Mouse (Mus musculus): Measurements from ENCODE around the gene Hcfc1r1. TPM values are rescaled to one million over a fixed set of nuclear protein-coding genes. Genes with fewer than 3 reads are reported as not detected.

Hcfc1r1 gene
- polyA plus RNA-seq, 1 experiment from 2014 or later: 102 TPM

DNA sequence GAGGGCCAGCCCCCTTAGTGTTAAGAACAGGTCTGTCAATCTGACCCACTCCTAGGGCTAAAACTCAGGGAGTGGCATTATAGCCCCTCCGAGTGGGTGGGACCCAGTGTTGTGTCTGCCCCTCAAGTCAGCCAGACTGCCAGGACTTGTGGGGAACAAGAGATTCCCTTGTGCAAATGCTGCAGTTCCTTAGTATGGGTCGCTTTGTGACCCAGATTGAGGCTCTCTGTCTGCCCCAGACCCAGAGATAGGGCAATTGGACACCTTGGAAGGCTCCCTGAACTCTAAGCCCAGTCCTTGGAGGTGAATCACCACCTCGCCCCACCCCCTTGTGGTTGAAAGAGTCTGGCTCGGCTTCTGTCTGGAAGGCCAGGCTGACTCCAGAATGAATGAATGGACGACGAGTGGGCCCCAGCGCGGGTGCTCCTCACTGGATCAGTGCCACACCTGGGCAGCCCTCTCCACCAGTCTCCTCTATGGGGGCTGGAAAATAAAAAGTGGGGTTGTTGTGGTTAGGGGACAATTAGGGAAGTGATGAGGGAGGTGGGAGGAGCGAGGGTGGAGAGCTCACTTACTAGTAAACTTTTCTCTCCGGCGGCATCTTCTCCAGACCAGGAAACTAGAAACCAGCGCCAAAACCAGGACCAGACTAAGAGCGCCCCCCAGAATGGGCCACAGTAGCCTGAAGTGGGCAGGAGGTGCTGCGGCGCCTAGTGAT is 2.3 kb downstream of the Hcfc1r1 start:
- WGBS: 9% methylated on average over 15 of the region's 15 CpGs
- peaks cover under 1% of the 10 kb centered on the region; the same call in 1 of the 2 replicates for H3K36me3 ChIP-seq
- ATAC-seq (ENCODE audit: insufficient number of reproducible peaks, low FRiP score, low TSS enrichment, low read depth): no peak
- H3K4me3 ChIP-seq (replicated peaks): peak overlapping the region; percentile 73
- peak overlapping the region; percentile 76 for H3K27ac ChIP-seq (replicated peaks)
- no peaks in the 10 kb centered on the region for H3K9me3 ChIP-seq (replicated peaks)
- no peak overlapping the region for H3K9ac ChIP-seq
- H3K27me3 ChIP-seq: peaks cover 26% of the 10 kb centered on the region
- H3K4me2 ChIP-seq (replicated peaks): peak overlapping the region; percentile 97
- H3K4me1 ChIP-seq: peaks cover 47% of the 10 kb centered on the region

DNA sequence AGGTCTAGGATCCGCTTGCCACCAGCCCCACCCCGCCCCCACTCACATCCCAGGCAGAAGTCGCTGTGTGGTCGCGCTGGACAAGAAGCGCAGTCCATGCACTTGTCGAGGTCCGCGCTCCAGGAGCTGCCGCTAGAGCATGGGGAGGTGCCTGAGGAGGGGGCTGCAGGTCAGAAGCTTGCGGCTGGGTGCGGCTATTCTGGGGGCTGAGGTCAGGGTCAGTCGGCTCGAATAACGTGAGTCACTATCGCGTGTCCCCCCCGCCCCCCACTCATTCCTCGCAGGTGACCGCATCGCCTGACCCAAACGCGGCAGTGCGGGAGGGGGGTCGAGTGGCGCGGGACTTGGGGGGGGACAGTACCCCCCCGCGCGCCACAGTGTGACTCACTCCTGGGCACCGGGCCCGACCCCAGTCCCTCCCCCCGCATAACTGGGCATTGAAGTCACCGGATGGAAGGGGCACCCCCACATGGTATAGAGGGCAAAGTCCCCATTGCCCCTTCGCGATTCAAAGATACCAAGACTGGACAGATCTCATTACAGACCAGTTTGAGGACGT is 3.2 kb downstream of the Hcfc1r1 start:
- no peak for ATAC-seq (ENCODE audit: insufficient number of reproducible peaks, low FRiP score, low TSS enrichment, low read depth)
- peak overlapping the region; percentile 97 for H3K4me2 ChIP-seq (replicated peaks)
- peak overlapping the region; percentile 73 for H3K4me3 ChIP-seq (replicated peaks)
- no peaks in the 10 kb centered on the region for H3K36me3 ChIP-seq
- H3K27me3 ChIP-seq: peaks cover 34% of the 10 kb centered on the region
- peak overlapping the region; percentile 51 for H3K27ac ChIP-seq (replicated peaks)
- peak overlapping the region; percentile 29; the same call in 1 of the 2 replicates for H3K9ac ChIP-seq
- under 1% methylated on average over 37 of the region's 37 CpGs for WGBS
- H3K4me1 ChIP-seq: peaks cover 47% of the 10 kb centered on the region
- H3K9me3 ChIP-seq (replicated peaks): no peaks in the 10 kb centered on the region

GRCm38 (mm10) chr17:23677236-23677679 is 3.9 kb downstream of the Hcfc1r1 start, which contains the start of gene Tnfrsf12a:
Tnfrsf12a (minus strand) TSS chr17:23677468.
- peak; percentile 68 for ATAC-seq (ENCODE audit: insufficient number of reproducible peaks, low FRiP score, low TSS enrichment, low read depth)
- Histone ChIP-seq H3K27ac (replicated peaks) (peak within 1 kb of the TSS; percentile 75), H3K9me3 (replicated peaks) (no peaks in the 10 kb centered on the region), H3K9ac (peak within 1 kb of the TSS; percentile 29; the same call in 1 of the 2 replicates), H3K4me2 (replicated peaks) (peak within 1 kb of the TSS; percentile 97), H3K4me3 (replicated peaks) (peak within 1 kb of the TSS; percentile 73), H3K36me3 (no peaks in the 10 kb centered on the region), H3K4me1 (peaks cover 47% of the 10 kb centered on the region), H3K27me3 (peaks cover 41% of the 10 kb centered on the region)
- WGBS: under 1% methylated on average over 34 of the region's 34 CpGs

GRCm38 (mm10) chr17:23679127-23679835 is 5.9 kb downstream of the Hcfc1r1 start, which contains the start of gene Cldn6:
Cldn6 (plus strand) TSS chr17:23679249.
- H3K27me3 ChIP-seq: peaks cover 61% of the 10 kb centered on the region
- H3K4me1 ChIP-seq: peaks cover 46% of the 10 kb centered on the region
- no peaks in the 10 kb centered on the region for H3K36me3 ChIP-seq
- no peaks in the 10 kb centered on the region for H3K9me3 ChIP-seq (replicated peaks)
- H3K9ac ChIP-seq: no peak within 1 kb of the TSS; the same call in 1 of the 2 replicates
- H3K27ac ChIP-seq (replicated peaks): no peak within 1 kb of the TSS
- H3K4me2 ChIP-seq (replicated peaks): peak within 1 kb of the TSS; percentile 44
- ATAC-seq (ENCODE audit: insufficient number of reproducible peaks, low FRiP score, low TSS enrichment, low read depth): no peak
- WGBS: 2% methylated on average over 38 of the region's 38 CpGs
- peak within 1 kb of the TSS; percentile 28 for H3K4me3 ChIP-seq (replicated peaks)

DNA sequence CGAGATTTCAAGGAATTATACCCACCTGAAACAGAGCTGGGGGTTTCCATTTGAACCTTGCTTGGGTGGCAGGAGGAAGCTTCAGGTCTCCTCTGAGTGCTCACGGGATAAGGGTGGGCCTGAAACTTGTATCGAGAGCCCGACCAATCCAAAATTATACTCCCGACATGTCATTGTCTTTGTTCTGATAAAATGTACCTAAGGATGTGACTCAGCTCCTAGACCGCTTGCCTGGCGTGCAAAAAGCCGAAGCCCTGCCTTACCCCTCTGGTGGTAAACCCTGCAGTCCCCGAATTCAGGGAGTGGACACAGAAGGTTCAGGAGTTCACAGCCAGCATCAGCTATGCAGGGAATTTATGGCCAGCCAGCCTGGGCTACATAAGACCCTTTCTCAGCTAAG is 6.9 kb downstream of the Hcfc1r1 start:
- ATAC-seq (ENCODE audit: insufficient number of reproducible peaks, low FRiP score, low TSS enrichment, low read depth): no peak
- WGBS: 73% methylated on average over 9 of the region's 9 CpGs
- no peak overlapping the region for H3K4me3 ChIP-seq (replicated peaks)

DNA sequence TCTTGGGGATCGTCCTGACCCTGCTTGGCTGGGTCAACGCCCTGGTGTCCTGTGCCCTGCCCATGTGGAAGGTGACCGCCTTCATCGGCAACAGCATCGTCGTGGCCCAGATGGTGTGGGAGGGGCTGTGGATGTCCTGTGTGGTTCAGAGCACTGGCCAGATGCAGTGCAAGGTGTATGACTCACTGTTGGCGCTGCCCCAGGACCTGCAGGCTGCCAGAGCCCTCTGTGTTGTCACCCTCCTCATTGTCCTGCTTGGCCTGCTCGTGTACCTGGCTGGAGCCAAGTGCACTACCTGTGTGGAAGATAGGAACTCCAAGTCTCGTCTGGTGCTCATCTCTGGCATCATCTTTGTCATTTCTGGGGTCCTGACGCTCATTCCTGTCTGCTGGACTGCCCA is 7.7 kb downstream of the Hcfc1r1 start:
- Histone ChIP-seq H3K27ac (replicated peaks) (no peak overlapping the region), H3K4me3 (replicated peaks) (no peak overlapping the region), H3K36me3 (no peaks in the 10 kb centered on the region), H3K9ac (no peak overlapping the region), H3K9me3 (replicated peaks) (no peaks in the 10 kb centered on the region), H3K4me2 (replicated peaks) (no peak overlapping the region), H3K27me3 (peaks cover 64% of the 10 kb centered on the region), H3K4me1 (peaks cover 28% of the 10 kb centered on the region)
- no peak for ATAC-seq (ENCODE audit: insufficient number of reproducible peaks, low FRiP score, low TSS enrichment, low read depth)
- WGBS: 75% methylated on average over 10 of the region's 10 CpGs

More for the DNA sequence above, 6.9 kb downstream of the Hcfc1r1 start:
- no peak overlapping the region for H3K27ac ChIP-seq (replicated peaks)
- no peak overlapping the region for H3K9ac ChIP-seq
- H3K36me3 ChIP-seq: no peaks in the 10 kb centered on the region
- no peak overlapping the region for H3K4me2 ChIP-seq (replicated peaks)
- H3K9me3 ChIP-seq (replicated peaks): no peaks in the 10 kb centered on the region
- H3K4me1 ChIP-seq: peaks cover 36% of the 10 kb centered on the region
- peaks cover 64% of the 10 kb centered on the region for H3K27me3 ChIP-seq

GRCm38 (mm10) chr17:23682092-23682491 is 8.7 kb downstream of the Hcfc1r1 start:
- peaks cover 21% of the 10 kb centered on the region; the same call in 1 of the 2 replicates for H3K4me1 ChIP-seq
- 57% methylated on average over 4 of the region's 4 CpGs for WGBS
- ATAC-seq (ENCODE audit: insufficient number of reproducible peaks, low FRiP score, low TSS enrichment, low read depth): no peak
- H3K4me2 ChIP-seq (replicated peaks): no peak overlapping the region
- no peaks in the 10 kb centered on the region for H3K36me3 ChIP-seq
- peaks cover 64% of the 10 kb centered on the region for H3K27me3 ChIP-seq
- H3K9ac ChIP-seq: no peak overlapping the region
- H3K9me3 ChIP-seq (replicated peaks): no peaks in the 10 kb centered on the region
- H3K27ac ChIP-seq (replicated peaks): no peak overlapping the region
- no peak overlapping the region for H3K4me3 ChIP-seq (replicated peaks)

- Histone ChIP-seq H3K4me1 (peaks cover 19% of the 10 kb centered on the region; the same call in 1 of the 2 replicates), H3K9ac (no peak overlapping the region), H3K27me3 (peaks cover 64% of the 10 kb centered on the region), H3K9me3 (replicated peaks) (no peaks in the 10 kb centered on the region), H3K4me2 (replicated peaks) (no peak overlapping the region), H3K36me3 (no peaks in the 10 kb centered on the region), H3K4me3 (replicated peaks) (peak overlapping the region; percentile 24; the same call in 1 of the 2 replicates), H3K27ac (replicated peaks) (no peak overlapping the region)
- WGBS: 69% methylated on average over 3 of the region's 3 CpGs
- no peak for ATAC-seq (ENCODE audit: insufficient number of reproducible peaks, low FRiP score, low TSS enrichment, low read depth)
These were observed 9.1 kb downstream of the Hcfc1r1 start for GRCm38 (mm10) chr17:23682530-23682929.

DNA sequence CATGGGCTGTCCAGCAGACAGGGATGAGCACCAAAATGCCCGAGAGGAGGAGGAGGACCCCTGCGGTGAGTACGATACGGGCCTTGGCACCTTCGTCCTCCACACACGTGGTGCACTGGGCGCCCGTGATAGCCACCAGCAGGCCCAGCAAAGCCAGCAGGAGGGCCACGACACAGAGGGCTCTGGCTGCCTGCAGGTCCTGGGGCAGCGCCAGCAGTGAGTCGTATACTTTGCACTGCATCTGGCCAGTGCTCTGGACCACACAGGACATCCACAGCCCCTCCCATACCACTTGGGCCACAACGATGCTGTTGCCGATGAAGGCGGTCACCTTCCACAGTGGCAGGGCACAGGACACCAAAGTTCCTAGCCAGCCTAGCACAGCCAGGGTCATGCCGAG is 9.8 kb downstream of the Hcfc1r1 start:
- ATAC-seq (ENCODE audit: insufficient number of reproducible peaks, low FRiP score, low TSS enrichment, low read depth): peak; percentile 22; the same call in 1 of the 2 replicates
- Histone ChIP-seq H3K27me3 (peaks cover 63% of the 10 kb centered on the region), H3K27ac (replicated peaks) (no peak overlapping the region)

DNA sequence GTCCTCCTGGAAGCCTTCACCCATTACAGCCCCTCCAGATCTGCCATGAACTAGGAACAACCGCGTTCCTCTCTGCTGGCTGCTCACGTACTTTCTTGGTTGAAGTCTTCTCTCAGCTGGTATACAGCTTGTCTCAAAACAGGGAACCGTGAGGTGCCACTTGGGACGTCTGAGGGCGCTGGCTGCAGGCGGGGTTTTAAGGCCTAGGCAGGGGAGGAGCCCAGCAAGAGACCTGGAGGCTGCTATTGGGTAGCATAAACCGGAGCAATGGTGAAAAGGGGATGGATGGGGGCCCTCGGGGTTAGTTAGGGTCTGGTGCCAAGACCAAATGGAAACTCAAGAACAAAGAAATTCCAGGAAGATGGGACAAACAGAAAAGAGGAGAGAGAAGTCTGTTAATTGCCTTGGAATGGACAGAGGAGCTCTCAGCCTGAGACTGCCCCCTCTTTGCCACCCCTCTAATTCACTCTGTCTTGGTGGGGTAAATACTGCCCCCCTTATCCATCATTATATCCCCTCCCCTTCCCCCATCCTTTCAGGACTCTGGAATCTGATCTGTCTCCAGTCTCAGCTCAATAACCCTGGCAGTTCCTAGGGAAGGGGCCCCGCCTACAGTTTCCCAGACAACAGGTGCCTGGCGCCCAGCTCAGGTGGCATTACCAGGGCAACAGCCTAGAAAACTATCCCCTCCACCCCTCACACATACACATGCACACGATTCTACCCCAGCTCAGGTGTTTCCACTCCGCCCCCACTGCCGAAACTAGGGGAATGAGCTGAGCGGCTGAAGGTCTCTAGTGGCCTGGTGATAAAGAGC is 10.7 kb downstream of the Hcfc1r1 start, which contains the start of gene Cldn9:
Gene Cldn9, minus strand, starts transcription at position 171 of the 817 bp plus-strand sequence.
- peak within 1 kb of the TSS; percentile 4; the same call in 1 of the 2 replicates for H3K9ac ChIP-seq
- H3K27ac ChIP-seq (replicated peaks): no peak within 1 kb of the TSS
- peak; percentile 87 for ATAC-seq (ENCODE audit: insufficient number of reproducible peaks, low FRiP score, low TSS enrichment, low read depth)
- H3K27me3 ChIP-seq: peaks cover 55% of the 10 kb centered on the region
- no peaks in the 10 kb centered on the region for H3K9me3 ChIP-seq (replicated peaks)
- H3K4me3 ChIP-seq (replicated peaks): peak within 1 kb of the TSS; percentile 24
- 13% methylated on average over 15 of the region's 15 CpGs for WGBS
- peaks cover 15% of the 10 kb centered on the region; the same call in 1 of the 2 replicates for H3K4me1 ChIP-seq
- H3K4me2 ChIP-seq (replicated peaks): peak within 1 kb of the TSS; percentile 17; the same call in 1 of the 2 replicates
- no peaks in the 10 kb centered on the region for H3K36me3 ChIP-seq

More for the DNA sequence above, 9.8 kb downstream of the Hcfc1r1 start:
- Histone ChIP-seq H3K9ac (peak overlapping the region; percentile 4; the same call in 1 of the 2 replicates), H3K4me3 (replicated peaks) (peak overlapping the region; percentile 24), H3K36me3 (no peaks in the 10 kb centered on the region), H3K4me2 (replicated peaks) (peak overlapping the region; percentile 17; the same call in 1 of the 2 replicates), H3K4me1 (peaks cover 15% of the 10 kb centered on the region; the same call in 1 of the 2 replicates), H3K9me3 (replicated peaks) (no peaks in the 10 kb centered on the region)
- WGBS: 22% methylated on average over 15 of the region's 15 CpGs
